Mouse (Mus musculus) ES-E14 (cell line): ENCODE measurements around the gene Gpx4.

Source experiments
- HCFC1 ChIP-seq: IDR thresholded peaks from 2 replicates; pipeline ENCODE4 v1.6.1; 2012; ENCODE audit warnings: low read length, inconsistent platforms, borderline replicate concordance; ENCODE audit not compliant: insufficient read depth
- MAFK ChIP-seq: IDR thresholded peaks from 2 replicates; pipeline ENCODE4 v1.6.1; 2014; ENCODE audit warnings: mild to moderate bottlenecking, low read depth, low read length, inconsistent platforms; ENCODE audit not compliant: insufficient read depth
- ZNF384 ChIP-seq: IDR thresholded peaks from 2 replicates; pipeline ENCODE4 v1.6.1; 2012; ENCODE audit warnings: low read depth, low read length, inconsistent platforms

GRCm38 (mm10) chr10:80017771-80018170 lies 29.2 kb upstream of the Gpx4 start:
- TF ChIP-seq MAFK (no peak), ZNF384 (no peak), HCFC1 (no peak)
